Mouse (Mus musculus): ENCODE results near the gene Dock6.
"Not testable (repeated sequence)": the region's sequence is repeated elsewhere in the genome, so short reads cannot be mapped to it uniquely, and the experiment has no call there.

The Dock6 gene

GRCm38 (mm10) chr9:21852128-21853091 is at the start of gene Dock6:
Gene Dock6, minus strand, starts transcription at chr9:21852635.
- peak; percentile 92 for DNase-seq (ENCODE audit: low spot score)

GRCm38 (mm10) chr9:21901223-21901820 is 48.9 kb upstream of the Dock6 start:
- peak; percentile 69 for DNase-seq (ENCODE audit: low spot score)

GRCm38 (mm10) chr9:21889229-21889628 is 36.8 kb upstream of the Dock6 start:
- no peak for DNase-seq (ENCODE audit: low spot score)

- no peak for DNase-seq (ENCODE audit: low spot score)
Measured at GRCm38 (mm10) chr9:21876601-21877000, 24.2 kb upstream of the Dock6 start.

- no peak for DNase-seq (ENCODE audit: low spot score)
Measured at GRCm38 (mm10) chr9:21872204-21872603, 19.8 kb upstream of the Dock6 start.

- no peak for DNase-seq (ENCODE audit: low spot score)
Measured at GRCm38 (mm10) chr9:21870879-21871524, 18.6 kb upstream of the Dock6 start.

- peak; percentile 72 for DNase-seq (ENCODE audit: low spot score)
Measured at GRCm38 (mm10) chr9:21869290-21869689, 16.9 kb upstream of the Dock6 start.

GRCm38 (mm10) chr9:21867726-21868125 is 15.3 kb upstream of the Dock6 start:
- no peak for DNase-seq (ENCODE audit: low spot score)

GRCm38 (mm10) chr9:21866641-21867040 is 14.2 kb upstream of the Dock6 start:
- DNase-seq (ENCODE audit: low spot score): no peak

GRCm38 (mm10) chr9:21865673-21866398 is 13.4 kb upstream of the Dock6 start:
- no peak for DNase-seq (ENCODE audit: low spot score)

GRCm38 (mm10) chr9:21862181-21862580 is 9.7 kb upstream of the Dock6 start:
- no peak for DNase-seq (ENCODE audit: low spot score)

GRCm38 (mm10) chr9:21860349-21860748 is 7.9 kb upstream of the Dock6 start:
- DNase-seq (ENCODE audit: low spot score): not testable (repeated sequence)

GRCm38 (mm10) chr9:21859606-21860005 is 7.2 kb upstream of the Dock6 start:
- no peak for DNase-seq (ENCODE audit: low spot score)

- DNase-seq (ENCODE audit: low spot score): no peak
Measured at GRCm38 (mm10) chr9:21858084-21858483, 5.6 kb upstream of the Dock6 start.

- no peak for DNase-seq (ENCODE audit: low spot score)
Measured at GRCm38 (mm10) chr9:21857501-21857900, 5.1 kb upstream of the Dock6 start.

- DNase-seq (ENCODE audit: low spot score): no peak
Measured at GRCm38 (mm10) chr9:21854894-21855293, 2.5 kb upstream of the Dock6 start.

- DNase-seq (ENCODE audit: low spot score): no peak
Measured at GRCm38 (mm10) chr9:21853961-21854360, 1.5 kb upstream of the Dock6 start.

- DNase-seq (ENCODE audit: low spot score): no peak
Measured at GRCm38 (mm10) chr9:21851084-21851483, 1.4 kb downstream of the Dock6 start.

- no peak for DNase-seq (ENCODE audit: low spot score)
Measured at GRCm38 (mm10) chr9:21849691-21850677, 2.5 kb downstream of the Dock6 start.

- DNase-seq (ENCODE audit: low spot score): no peak
Measured at GRCm38 (mm10) chr9:21847926-21848325, 4.5 kb downstream of the Dock6 start.

GRCm38 (mm10) chr9:21847425-21847824 is 5.0 kb downstream of the Dock6 start:
- DNase-seq (ENCODE audit: low spot score): no peak

All from testis, postnatal 14 days (tissue).